Comparison of ENCODE assay signal across 26 mouse cellular contexts in genomic region chrX:9254901-9255300, GRCm38 (mm10). TPM values are rescaled to one million over a fixed set of nuclear protein-coding genes. Genes with fewer than 3 reads are reported as not detected.
"Had no signal": no experiment of that assay in that cellular context is flagged by ENCODE, and none has a peak within 500 bp of the region (broad histone marks: within the 10 kb centered on the region; RNA-seq: fewer than 3 reads in every experiment).

No protein-coding gene starts in this region.

- H3K4me1 ChIP-seq: limb, embryonic 15.5 days; midbrain, embryonic 12.5 days; neural tube, embryonic 13.5 days had no signal

- ATAC-seq: intestine, postnatal 0 days; midbrain, embryonic 16.5 days had no signal

- DNase-seq: kidney, adult 8-10 months; kidney, postnatal 25 days; layer of hippocampus, adult 9-11 months; layer of hippocampus, postnatal 36 days; lung, embryonic 14.5 days; lung, postnatal 10 days; lung, postnatal 4 days; retina, postnatal 1 day; right cerebral cortex, postnatal 4 days; spleen, adult 18-20 months; thymus, adult 2 months; thymus, postnatal 25 days had no signal

- H3K36me3 ChIP-seq: limb, embryonic 15.5 days; midbrain, embryonic 12.5 days; neural tube, embryonic 13.5 days had no signal

- H3K27ac ChIP-seq: limb, embryonic 15.5 days; midbrain, embryonic 12.5 days; neural tube, embryonic 13.5 days had no signal

- H3K4me2 ChIP-seq: limb, embryonic 15.5 days; lung, embryonic 14.5 days; midbrain, embryonic 12.5 days; neural tube, embryonic 13.5 days had no signal

- H3K9ac ChIP-seq: limb, embryonic 15.5 days; lung, embryonic 14.5 days; midbrain, embryonic 12.5 days; neural tube, embryonic 13.5 days had no signal

- H3K4me3 ChIP-seq: limb, embryonic 15.5 days; midbrain, embryonic 12.5 days; neural tube, embryonic 13.5 days had no signal

- H3K9me3 ChIP-seq: limb, embryonic 15.5 days; midbrain, embryonic 12.5 days; neural tube, embryonic 13.5 days had no signal

- H3K27me3 ChIP-seq: limb, embryonic 15.5 days; midbrain, embryonic 12.5 days; neural tube, embryonic 13.5 days had no signal

RNA-seq across cellular contexts. Expression of gene Gm14862, which starts 1.8 kb away (rescaled TPM):
- total RNA-seq: layer of hippocampus, adult 18-20 months; layer of hippocampus, postnatal 36 days; left cerebral cortex, adult 8-10 months; left cerebral cortex, postnatal 25 days; megakaryocyte-erythroid progenitor cell, adult 5-6 weeks had no signal
- polyA plus RNA-seq: intestine, postnatal 0 days; kidney, embryonic 16.5 days; limb, embryonic 15.5 days; neural tube, embryonic 13.5 days; stomach, embryonic 14.5 days; testis, adult 2 months; thymus, adult 2 months; urinary bladder, adult 2 months had no signal

RNA-seq across cellular contexts. Expression of gene H2al1m, which starts 28.7 kb away (rescaled TPM):
- total RNA-seq: layer of hippocampus, adult 18-20 months; left cerebral cortex, postnatal 25 days had no signal
- polyA plus RNA-seq: kidney, embryonic 16.5 days; limb, embryonic 11.5 days; limb, embryonic 15.5 days; lung, embryonic 14.5 days; midbrain, embryonic 12.5 days; midbrain, embryonic 16.5 days; neural tube, embryonic 13.5 days had no signal

RNA-seq across cellular contexts. Expression of gene Lancl3, which starts 55.2 kb away (rescaled TPM):
- total RNA-seq: megakaryocyte-erythroid progenitor cell, adult 5-6 weeks had no signal
